Mouse (Mus musculus) heart, embryonic 13.5 days (tissue): ENCODE results near the gene Ttc12. TPM values are rescaled to one million over a fixed set of nuclear protein-coding genes. Genes with fewer than 3 reads are reported as not detected.

Experiments
- ATAC-seq: fragments of 200-750 bp; cut with Nextera tagmentation; 2 replicates; pipeline ENCODE4 v1.8.0; 2017; ENCODE audit warnings: moderate TSS enrichment; ENCODE audit not compliant: insufficient number of reproducible peaks, low FRiP score, low TSS enrichment; ENCODE audit errors: extremely low read depth
- H3K27ac ChIP-seq: fragments of 300-500 bp; sonication (generic); replicated peaks from 2 replicates; pipeline ENCODE4 v1.5.1; 2015; ENCODE audit warnings: moderate library complexity, mild to moderate bottlenecking, inconsistent platforms
- H3K27me3 ChIP-seq: fragments of 300-500 bp; sonication (generic); replicated peaks from 2 replicates; pipeline ENCODE4 v1.6.1; 2015; ENCODE audit warnings: mild to moderate bottlenecking, inconsistent platforms
- H3K36me3 ChIP-seq: fragments of 300-500 bp; sonication (generic); 2 replicates; pipeline ENCODE4 v1.6.1; 2015; ENCODE audit warnings: mild to moderate bottlenecking, inconsistent platforms
- H3K4me1 ChIP-seq: fragments of 300-500 bp; sonication (generic); 2 replicates; pipeline ENCODE4 v1.6.1; 2015; ENCODE audit warnings: inconsistent platforms
- H3K4me2 ChIP-seq: fragments of 300-500 bp; sonication (generic); 2 replicates; pipeline ENCODE4 v1.6.1; 2015; ENCODE audit warnings: inconsistent platforms, mild to moderate bottlenecking, moderate library complexity
- H3K4me3 ChIP-seq: fragments of 300-500 bp; sonication (generic); 2 replicates; pipeline ENCODE4 v1.5.1; 2015; ENCODE audit warnings: moderate library complexity, mild to moderate bottlenecking, inconsistent platforms
- H3K9ac ChIP-seq: fragments of 300-500 bp; sonication (generic); 2 replicates; pipeline ENCODE4 v1.6.1; 2015; ENCODE audit warnings: inconsistent platforms, mild to moderate bottlenecking, moderate library complexity
- H3K9me3 ChIP-seq: fragments of 300-500 bp; sonication (generic); 2 replicates; pipeline ENCODE4 v1.6.1; 2016; ENCODE audit warnings: inconsistent platforms
- WGBS: fragments of 180-500 bp; shearing (Covaris S2); methylation state at CpG from one replicate; pipeline ENCODE4 v1.1.7; 2015; ENCODE audit warnings: mixed read lengths; 5-methylcytosine and 5-hydroxymethylcytosine counted together
- polyA plus RNA-seq: library from polyadenylated mRNA; unstranded; fragments of >200 nt; fragmentation: Nextera tagmentation; extraction: Ambion mirVana; gene quantifications from 2 replicates; pipeline ENCODE4 v1.2.1, GENCODE M21; 2015

The Ttc12 gene
- polyA plus RNA-seq, 1 experiment from 2014 or later = 1.2 TPM

DNA sequence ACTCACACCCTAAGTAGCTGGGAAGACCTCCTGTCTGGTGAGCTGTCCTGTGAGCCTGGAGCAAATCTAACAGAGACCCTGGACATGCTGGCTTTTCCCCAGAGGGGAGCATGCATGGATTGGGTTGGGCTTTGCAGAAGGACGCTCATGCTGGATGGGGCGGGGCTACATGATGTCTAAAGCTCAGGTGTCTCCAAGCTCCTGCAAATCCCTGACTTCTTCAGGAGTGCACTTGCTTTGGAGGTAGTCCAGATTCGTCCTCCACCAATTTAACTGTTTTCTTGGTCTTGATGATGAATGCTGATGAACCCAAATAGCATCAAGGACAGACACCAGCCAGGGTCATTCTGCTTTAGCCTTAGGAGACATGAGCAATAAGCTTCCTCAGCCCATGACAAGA lies 35.5 kb downstream of the Ttc12 start:
- H3K9ac ChIP-seq = no peak overlapping the region
- no peaks in the 10 kb centered on the region for H3K27me3 ChIP-seq
- H3K9me3 ChIP-seq = no peaks in the 10 kb centered on the region
- H3K36me3 ChIP-seq = no peaks in the 10 kb centered on the region
- H3K27ac ChIP-seq = no peak overlapping the region
- WGBS = 69% methylated on average over 3 of the region's 3 CpGs
- no peak overlapping the region for H3K4me2 ChIP-seq
- no peak overlapping the region for H3K4me3 ChIP-seq
- 0 out of 2 replicates have a peak, but pooled peaks cover 5% of the 10 kb centered on the region for H3K4me1 ChIP-seq
- ATAC-seq = no peak

DNA sequence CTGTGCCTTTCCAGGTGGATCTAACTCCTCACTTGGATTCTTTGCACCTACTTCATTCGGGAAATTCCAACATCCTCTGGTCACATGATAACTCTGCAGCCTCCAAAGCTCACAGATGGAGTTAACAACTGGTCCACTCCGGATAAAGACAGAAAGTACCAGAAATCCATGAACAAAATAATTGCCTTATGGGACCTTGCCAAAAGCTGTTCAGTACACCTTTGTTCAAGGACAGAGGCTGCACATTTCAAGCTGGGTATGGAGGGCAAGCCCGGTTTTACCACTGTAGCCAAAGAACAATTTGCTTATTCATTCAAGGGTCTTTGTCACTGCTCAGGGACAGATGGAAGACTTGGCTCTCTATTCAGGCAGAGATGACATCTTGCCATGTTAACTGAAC lies 43.4 kb downstream of the Ttc12 start:
- whole genome bisulfite sequencing = 71% methylated on average over 3 of the region's 3 CpGs
- ATAC-seq = no peak

DNA sequence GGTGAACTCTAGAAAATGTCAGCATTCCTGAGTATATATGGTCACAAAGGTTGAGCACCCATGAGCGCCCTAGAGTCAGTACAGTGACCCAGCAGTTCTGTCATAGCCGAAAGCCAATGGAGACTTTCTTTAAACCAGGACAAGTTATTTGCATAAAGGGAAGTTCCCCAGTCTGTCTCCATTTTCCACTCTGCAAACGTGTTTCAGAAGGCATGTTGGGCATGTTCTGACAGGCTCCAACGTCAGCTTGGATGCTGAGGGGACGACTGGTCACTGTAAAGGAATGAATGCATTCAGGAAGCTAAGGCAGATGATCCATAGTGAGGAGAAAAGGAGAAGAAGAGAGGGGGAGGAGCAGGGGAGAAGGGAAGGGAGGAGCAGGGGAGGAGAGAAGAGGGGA lies 58.5 kb downstream of the Ttc12 start:
- no peak for ATAC-seq
- Histone ChIP-seq H3K9me3 (no peaks in the 10 kb centered on the region), H3K4me2 (no peak overlapping the region), H3K4me3 (no peak overlapping the region), H3K27ac (no peak overlapping the region), H3K4me1 (no peaks in the 10 kb centered on the region), H3K9ac (no peak overlapping the region), H3K36me3 (no peaks in the 10 kb centered on the region), H3K27me3 (no peaks in the 10 kb centered on the region)
- 55% methylated on average over 5 of the region's 5 CpGs for WGBS

More for the DNA sequence above, 43.4 kb downstream of the Ttc12 start:
- no peak overlapping the region for H3K27ac ChIP-seq
- H3K4me3 ChIP-seq = no peak overlapping the region
- no peaks in the 10 kb centered on the region for H3K36me3 ChIP-seq
- H3K4me1 ChIP-seq = 0 out of 2 replicates have a peak, but pooled peaks cover 6% of the 10 kb centered on the region
- no peak overlapping the region for H3K4me2 ChIP-seq
- H3K27me3 ChIP-seq = no peaks in the 10 kb centered on the region
- no peaks in the 10 kb centered on the region for H3K9me3 ChIP-seq
- H3K9ac ChIP-seq = no peak overlapping the region

DNA sequence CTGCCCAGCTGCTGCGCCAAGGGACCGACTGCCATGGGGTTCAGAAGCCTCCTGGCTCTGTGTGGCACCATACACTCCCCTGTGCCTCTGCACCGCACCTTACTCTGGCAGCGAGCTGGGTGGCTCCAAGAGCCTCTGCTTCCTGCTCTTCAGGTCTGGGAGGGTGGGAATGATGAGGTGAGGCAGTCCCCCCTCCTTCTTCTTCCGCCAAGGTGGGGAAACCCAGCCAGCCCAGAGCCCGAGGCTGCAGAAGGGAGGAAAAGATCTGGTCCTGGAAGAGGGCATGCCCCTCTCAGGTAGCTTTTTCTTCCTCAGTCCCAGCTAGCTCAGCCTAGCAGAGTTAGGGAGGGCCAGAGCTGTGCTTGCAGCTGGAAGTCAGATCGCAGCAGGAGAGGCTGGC lies 59.1 kb downstream of the Ttc12 start, which contains the start of gene Ankk1:
Ankk1 (minus strand) TSS at position 101 of the 400 bp plus-strand sequence.
- H3K4me3 ChIP-seq = no peak within 1 kb of the TSS
- ATAC-seq = no peak
- H3K27ac ChIP-seq = no peak within 1 kb of the TSS
- no peak within 1 kb of the TSS for H3K9ac ChIP-seq
- no peaks in the 10 kb centered on the region for H3K9me3 ChIP-seq
- no peaks in the 10 kb centered on the region for H3K4me1 ChIP-seq
- no peaks in the 10 kb centered on the region for H3K36me3 ChIP-seq
- no peak within 1 kb of the TSS for H3K4me2 ChIP-seq
- 73% methylated on average over 7 of the region's 7 CpGs for WGBS
- no peaks in the 10 kb centered on the region for H3K27me3 ChIP-seq

DNA sequence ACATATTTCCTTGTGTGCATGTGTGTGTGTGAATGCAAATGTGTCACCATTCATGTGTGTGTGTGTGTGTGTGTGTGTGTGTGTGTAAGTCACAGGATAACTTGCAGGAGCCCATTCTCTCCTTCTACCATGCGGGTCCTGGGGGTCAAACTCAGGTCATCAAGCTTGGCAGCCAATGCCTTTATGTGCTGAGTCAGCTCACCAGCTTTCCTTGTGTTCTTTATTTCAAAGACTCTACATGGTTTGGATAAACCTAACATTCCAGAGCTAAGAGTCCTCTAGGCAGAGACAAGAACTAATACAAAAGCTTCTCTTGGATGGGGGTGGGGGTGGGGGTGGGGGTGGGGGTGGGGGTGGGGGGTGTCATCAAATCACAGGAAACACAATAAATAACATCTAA lies 60.4 kb downstream of the Ttc12 start:
- Histone ChIP-seq H3K9me3 (no peaks in the 10 kb centered on the region), H3K4me1 (no peaks in the 10 kb centered on the region), H3K27me3 (no peaks in the 10 kb centered on the region), H3K9ac (no peak overlapping the region), H3K4me2 (no peak overlapping the region), H3K36me3 (no peaks in the 10 kb centered on the region), H3K4me3 (no peak overlapping the region), H3K27ac (no peak overlapping the region)
- 46% methylated on average over 1 of the region's 1 CpGs for WGBS
- ATAC-seq = no peak

DNA sequence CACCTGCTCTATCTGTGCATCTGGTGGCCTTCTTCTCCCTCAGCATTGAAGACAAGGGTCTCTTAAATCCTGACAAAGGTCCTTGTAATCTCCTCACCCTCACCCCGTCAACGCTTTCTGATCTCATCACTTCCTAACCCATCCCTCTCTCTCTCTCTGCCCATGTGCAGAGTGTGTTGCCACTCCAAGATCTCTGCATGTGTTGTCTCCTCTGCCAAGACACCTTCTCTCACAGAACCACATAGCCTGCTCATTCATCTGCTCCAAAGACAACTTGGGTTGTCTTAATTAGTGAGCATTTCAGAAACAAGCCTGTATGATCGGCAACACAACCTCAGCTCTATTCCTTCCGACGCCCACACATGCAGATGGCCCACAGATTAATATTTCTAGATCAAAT lies 62.2 kb downstream of the Ttc12 start:
- Histone ChIP-seq H3K4me3 (no peak overlapping the region), H3K9me3 (no peaks in the 10 kb centered on the region), H3K9ac (no peak overlapping the region), H3K4me1 (no peaks in the 10 kb centered on the region), H3K4me2 (no peak overlapping the region), H3K27me3 (no peaks in the 10 kb centered on the region), H3K36me3 (no peaks in the 10 kb centered on the region), H3K27ac (no peak overlapping the region)
- no peak for ATAC-seq
- WGBS = 88% methylated on average over 5 of the region's 5 CpGs

DNA sequence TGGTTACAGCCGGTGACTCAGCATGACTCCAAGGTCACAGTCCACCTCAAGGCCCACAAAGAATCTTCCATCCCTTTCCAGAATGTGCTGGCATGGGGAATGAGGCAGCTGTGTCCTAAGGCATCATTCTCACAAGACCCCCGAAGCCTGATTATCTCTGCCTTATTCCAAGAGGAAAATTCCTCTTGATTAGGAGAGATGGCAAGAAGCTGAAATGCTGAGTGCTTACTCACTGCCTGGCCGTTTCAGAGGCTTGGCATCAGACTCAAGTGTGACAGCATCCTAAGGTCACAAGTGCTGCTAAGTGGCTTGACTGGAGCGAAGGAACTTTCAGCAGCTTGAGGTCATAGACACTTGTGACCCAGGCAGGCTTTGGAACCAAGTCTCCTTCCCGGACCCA lies 75.4 kb downstream of the Ttc12 start:
- Histone ChIP-seq H3K36me3 (no peaks in the 10 kb centered on the region), H3K4me2 (no peak overlapping the region), H3K9me3 (no peaks in the 10 kb centered on the region), H3K27me3 (0 out of 2 replicates have a peak, but pooled peaks cover 2% of the 10 kb centered on the region), H3K9ac (no peak overlapping the region), H3K4me1 (no peaks in the 10 kb centered on the region), H3K27ac (no peak overlapping the region), H3K4me3 (no peak overlapping the region)
- 55% methylated on average over 5 of the region's 5 CpGs for WGBS
- ATAC-seq = no peak

DNA sequence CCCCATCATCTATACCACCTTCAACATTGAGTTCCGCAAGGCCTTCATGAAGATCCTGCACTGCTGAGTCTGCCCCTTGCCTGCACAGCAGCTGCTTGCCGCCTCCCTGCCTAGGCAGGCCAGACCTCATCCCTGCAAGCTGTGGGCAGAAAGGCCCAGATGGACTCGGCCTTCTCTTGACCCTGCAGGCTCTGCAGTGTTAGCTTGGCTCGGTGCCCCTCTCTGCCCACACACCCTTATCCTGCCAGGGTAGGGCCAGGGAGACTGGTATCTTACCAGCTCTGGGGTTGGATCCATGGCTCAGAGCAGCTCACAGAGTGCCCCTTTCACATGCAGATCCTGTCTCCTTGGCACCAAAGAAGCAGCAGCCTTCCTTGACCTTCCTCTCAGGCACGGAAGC lies 79.0 kb downstream of the Ttc12 start:
- 75% methylated on average over 5 of the region's 5 CpGs for WGBS
- Histone ChIP-seq H3K27ac (no peak overlapping the region), H3K4me3 (no peak overlapping the region), H3K9me3 (no peaks in the 10 kb centered on the region), H3K4me2 (no peak overlapping the region), H3K4me1 (no peaks in the 10 kb centered on the region), H3K36me3 (no peaks in the 10 kb centered on the region), H3K27me3 (no peaks in the 10 kb centered on the region), H3K9ac (no peak overlapping the region)
- no peak for ATAC-seq

DNA sequence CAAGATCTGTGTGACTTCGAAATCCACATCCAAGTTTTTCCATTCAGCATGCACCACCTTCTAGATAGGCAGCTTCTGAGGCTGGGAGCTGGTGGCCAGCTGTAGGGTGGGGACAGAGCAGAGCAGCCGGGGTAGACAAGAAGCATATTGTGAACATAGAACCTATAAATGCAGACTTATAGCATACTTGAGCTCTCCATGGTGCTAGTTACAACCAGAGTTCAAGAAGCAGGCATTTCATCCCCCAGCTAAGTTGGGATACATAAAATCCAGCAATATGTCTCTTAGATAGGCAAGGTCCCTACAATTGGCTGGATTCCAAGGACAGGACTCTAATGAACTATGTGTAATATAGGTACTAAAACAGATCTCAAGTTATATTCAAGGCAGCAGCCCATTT lies 82.3 kb downstream of the Ttc12 start:
- H3K27ac ChIP-seq = no peak overlapping the region
- no peak overlapping the region for H3K4me3 ChIP-seq
- no peaks in the 10 kb centered on the region for H3K4me1 ChIP-seq
- H3K4me2 ChIP-seq = no peak overlapping the region
- no peaks in the 10 kb centered on the region for H3K9me3 ChIP-seq
- no peaks in the 10 kb centered on the region for H3K27me3 ChIP-seq
- no peak for ATAC-seq
- no peaks in the 10 kb centered on the region for H3K36me3 ChIP-seq
- H3K9ac ChIP-seq = no peak overlapping the region
- WGBS = 62% methylated on average over 2 of the region's 2 CpGs

DNA sequence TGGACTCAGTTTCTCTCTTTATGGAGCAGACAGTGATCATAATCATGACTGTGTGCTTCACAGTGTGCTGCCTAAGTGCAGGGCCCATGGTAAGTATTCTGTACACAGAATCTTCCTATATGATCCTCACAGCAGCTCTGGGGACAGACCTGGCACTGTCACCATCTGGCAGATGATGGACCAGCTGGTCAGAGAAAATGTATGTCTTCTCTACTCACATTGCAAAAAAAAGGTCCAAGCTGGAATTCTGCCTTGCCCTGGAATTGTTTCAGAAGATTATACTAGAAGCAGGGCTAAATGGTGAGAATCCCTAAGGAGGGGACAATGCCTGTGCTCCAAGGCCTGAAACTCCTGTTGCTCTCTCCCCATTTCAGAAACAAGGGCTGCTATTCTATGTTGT lies 90.0 kb downstream of the Ttc12 start:
- no peak overlapping the region for H3K4me2 ChIP-seq
- no peak overlapping the region for H3K27ac ChIP-seq
- H3K4me1 ChIP-seq = no peaks in the 10 kb centered on the region
- H3K36me3 ChIP-seq = no peaks in the 10 kb centered on the region
- no peaks in the 10 kb centered on the region for H3K27me3 ChIP-seq
- H3K4me3 ChIP-seq = no peak overlapping the region
- ATAC-seq = no peak
- no peaks in the 10 kb centered on the region for H3K9me3 ChIP-seq
- H3K9ac ChIP-seq = no peak overlapping the region

DNA sequence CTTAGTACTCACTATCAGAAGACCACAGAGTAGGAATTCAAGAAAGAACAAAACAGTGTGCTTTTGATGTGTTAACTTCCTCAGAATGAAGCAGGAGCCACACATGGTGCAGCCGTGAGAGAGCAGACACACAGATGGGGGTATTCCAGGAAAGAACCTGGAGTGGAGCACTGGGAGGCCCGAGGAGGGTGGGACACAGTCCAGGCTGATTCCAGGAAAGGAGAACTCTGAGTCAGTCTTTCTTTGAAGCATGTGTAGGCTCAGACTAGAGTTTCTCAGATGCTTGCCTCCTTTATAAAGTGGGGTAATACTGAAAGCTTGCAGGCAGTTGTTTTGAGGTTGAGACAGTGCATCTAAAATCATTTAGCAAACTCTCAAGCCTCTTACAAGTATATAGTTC lies 93.8 kb downstream of the Ttc12 start:
- H3K9ac ChIP-seq = no peak overlapping the region
- WGBS = 38% methylated on average over 2 of the region's 2 CpGs
- no peaks in the 10 kb centered on the region for H3K9me3 ChIP-seq
- ATAC-seq = no peak
- no peaks in the 10 kb centered on the region for H3K36me3 ChIP-seq
- no peak overlapping the region for H3K27ac ChIP-seq
- no peak overlapping the region for H3K4me2 ChIP-seq
- no peaks in the 10 kb centered on the region for H3K4me1 ChIP-seq
- H3K27me3 ChIP-seq = 0 out of 2 replicates have a peak, but pooled peaks cover 4% of the 10 kb centered on the region
- H3K4me3 ChIP-seq = no peak overlapping the region
